Mouse (Mus musculus): ENCODE measurements at regions not wholly inside any gene's neighbourhood (a gene's known extent, or its start where the extent isn't known, plus 50 kb on each side); places are given as distances from the start of the nearest gene placed in this dataset.

DNA sequence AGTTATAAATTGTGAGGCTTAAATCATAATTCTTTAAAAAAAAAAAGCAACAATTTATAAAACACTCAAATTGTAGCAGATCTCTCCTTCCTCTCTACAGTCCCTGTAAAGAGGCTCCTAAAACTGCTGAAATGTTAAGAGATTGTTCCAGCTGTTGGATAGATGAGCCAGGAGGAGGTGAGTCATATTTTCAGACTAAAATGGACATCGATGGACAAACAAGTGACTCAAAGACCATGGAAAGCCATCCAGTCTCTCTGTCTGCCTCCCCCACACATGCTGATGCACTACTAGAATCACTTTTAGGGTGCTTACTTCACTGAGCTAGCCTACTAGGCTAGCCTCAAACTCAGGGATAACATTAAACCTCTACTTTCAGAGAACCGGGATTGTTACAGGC is 561.5 kb downstream of the Tmem114 start:
- no peak for DNase-seq (ENCODE audit: low spot score)

DNA sequence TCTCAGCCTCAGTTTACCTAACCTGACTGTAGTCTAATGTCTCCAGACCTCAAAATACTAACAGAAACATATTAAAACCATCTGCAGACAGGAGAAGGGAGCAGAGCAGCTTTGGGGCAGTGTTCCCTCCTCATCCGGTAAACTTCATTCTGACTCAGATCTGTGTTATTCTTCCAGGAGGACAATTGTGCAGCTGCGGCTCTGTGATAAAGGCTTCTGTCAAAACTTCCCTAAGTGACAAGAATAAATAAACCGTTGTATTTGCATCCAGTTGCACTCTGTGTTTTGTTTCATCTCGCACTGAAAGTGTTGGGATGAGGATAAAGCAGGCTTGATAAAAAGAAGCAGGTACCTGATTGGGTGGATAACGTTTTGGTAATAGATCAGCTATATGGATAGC is 585.8 kb downstream of the Tmem114 start:
- DNase-seq (ENCODE audit: low spot score): no peak

DNA sequence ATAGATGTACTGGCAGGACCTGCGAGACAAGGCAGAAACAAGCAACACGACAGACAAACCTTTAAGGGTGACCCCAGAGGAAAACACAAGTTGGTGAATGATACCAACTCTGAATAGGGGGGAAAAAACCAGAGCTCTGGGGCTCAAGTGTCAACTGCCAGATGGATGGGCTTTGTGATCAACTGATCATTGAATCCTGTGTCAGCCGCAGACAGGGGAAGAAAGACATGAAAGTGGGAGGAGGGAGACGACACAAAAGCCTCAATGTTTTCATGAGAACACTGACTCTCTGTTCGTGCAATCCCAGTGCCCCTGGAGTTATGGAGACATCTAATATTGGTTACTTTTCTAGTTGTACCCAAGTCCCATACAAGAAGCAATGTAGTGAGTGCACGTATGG is 593.8 kb downstream of the Tmem114 start:
- DNase-seq (ENCODE audit: low spot score): peak; percentile 28

DNA sequence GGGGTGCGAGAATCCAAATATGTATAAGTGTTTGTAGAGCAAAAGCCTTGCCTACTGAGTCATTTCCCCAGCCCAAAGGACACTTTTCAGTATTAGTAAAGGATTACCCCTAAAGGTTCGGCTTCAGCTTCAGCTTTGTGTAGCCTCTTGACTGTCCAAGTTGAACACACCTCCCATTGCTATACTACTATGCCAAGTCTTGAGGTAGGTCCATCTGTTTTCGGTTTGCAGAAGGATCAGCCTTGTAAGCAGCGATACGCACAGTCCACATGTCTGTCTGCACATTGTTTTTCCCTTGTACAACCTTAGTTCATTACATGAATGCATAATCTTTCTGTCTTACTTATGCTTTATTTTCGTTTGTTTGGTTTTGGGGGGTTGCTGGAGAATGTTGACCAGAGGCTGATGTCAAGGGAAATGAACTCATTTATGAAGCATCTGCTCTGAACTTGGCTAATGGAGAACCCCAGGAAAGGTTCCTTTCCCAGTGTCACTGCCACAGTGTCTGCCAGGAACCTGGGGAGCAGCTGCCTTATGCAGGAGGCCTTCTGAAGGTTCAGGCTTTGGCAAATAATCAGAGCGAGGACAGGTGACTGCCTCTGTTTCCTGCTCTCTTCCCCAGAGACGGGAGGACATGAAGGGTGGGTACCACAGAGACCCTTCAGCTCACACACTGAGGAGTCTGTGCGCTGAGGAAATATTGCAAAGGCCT is 594.8 kb downstream of the Tmem114 start:
- DNase-seq (ENCODE audit: low spot score): no peak

DNA sequence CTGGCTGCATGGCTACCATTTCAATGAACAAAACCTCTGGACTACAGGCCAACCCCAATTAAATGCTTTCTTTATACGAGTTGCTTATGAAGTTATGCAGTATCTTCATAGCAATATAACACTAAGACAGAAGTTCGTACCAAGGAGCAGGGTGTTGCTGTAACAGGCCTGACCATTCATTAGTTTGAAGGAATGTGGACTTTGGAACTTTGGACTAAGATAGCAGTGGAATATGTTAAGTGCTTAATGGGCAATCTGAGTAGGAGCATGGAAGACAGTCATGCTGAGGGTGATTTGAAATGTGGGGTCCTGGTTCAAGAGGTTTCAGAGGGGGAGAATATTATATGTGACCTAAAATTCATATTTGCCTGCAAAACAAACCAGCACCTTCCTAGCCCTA is 623.8 kb downstream of the Tmem114 start:
- DNase-seq (ENCODE audit: low spot score): no peak

DNA sequence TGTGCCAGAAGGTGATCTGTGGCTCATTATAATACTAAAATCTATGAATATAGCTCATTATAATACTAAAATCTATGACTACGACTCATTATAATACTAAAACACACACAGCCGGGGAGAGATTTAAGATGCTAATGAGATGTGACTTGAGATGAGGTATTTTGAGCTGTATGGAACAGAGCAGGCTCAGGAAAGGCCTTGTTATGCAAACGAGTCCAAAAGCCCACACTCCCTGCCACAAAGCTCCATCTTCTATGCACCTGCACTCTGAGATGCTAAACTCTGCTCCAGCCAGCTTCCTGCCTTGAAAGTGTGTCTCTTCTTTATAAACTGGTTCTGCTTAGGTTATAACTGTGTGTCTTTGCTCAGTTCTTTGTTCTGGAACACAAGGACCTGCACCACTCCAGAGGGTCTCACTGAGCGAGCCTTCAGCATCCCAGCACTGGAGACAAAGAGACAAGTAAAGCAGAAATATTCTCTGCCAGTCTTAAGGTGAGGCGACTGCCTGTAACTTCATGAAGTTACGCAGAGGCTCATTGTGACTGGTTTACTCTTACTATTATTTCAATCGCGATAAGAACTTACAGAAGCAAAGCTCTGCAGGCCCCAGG is 627.7 kb downstream of the Tmem114 start:
- DNase-seq (ENCODE audit: low spot score): no peak

DNA sequence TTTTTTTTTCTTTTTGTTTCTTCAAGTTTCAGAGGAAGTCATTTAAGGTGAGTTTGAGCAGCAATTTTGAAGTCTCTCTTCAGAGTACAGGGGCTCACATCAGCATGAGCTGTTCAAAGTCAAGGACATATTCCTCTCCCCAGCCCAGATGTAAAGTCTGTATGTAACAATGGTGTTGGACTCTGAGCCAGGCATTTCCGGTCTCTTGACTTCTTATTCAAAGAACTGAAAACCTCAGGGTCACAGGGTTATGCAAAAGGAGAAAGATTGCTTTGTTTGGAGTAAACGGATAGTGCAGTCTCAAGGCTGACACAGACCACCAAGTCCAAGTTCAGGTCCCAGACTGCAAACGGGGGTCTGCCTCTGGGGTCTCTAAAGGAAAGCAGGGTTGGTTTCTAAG is 629.4 kb downstream of the Tmem114 start:
- DNase-seq (ENCODE audit: low spot score): peak; percentile 13

DNA sequence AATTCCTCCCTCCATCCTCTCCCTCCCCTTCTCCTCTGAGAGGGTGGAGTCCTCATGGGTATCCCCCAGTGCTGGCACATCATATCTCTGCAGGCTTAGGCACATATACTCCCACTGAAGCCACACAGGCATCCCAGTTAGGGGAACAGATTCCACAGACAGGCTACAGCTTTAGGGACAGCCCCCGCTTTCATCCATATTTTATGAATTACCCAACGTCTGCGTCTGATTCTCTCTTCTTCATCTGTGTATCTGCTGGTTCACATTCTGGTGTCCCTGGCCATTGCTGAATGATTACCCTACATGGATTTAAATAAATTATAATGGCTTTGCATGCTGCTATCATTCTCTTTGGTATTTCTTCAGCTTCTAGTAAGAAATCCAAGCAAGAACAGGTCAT is 632.4 kb downstream of the Tmem114 start:
- no peak for DNase-seq (ENCODE audit: low spot score)

DNA sequence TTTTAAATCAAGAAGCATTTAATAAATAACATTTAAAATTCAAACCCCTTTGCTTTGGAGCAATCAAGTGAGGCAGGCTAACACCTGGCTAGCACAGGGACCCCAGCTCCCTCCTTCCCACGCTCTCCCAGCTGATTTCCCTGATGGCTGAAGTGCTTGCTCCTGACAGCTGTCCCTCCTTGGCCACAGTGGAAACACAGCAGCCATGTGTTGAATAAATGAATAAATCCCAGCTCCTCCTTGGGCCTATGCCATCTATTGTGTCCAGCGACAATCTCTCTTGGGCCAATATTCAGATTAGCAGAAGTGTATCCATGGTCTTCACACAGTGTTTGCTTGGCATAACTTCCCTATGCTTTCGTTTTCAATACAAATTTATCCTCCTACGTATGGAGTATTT is 634.7 kb downstream of the Tmem114 start:
- DNase-seq (ENCODE audit: low spot score): no peak

DNA sequence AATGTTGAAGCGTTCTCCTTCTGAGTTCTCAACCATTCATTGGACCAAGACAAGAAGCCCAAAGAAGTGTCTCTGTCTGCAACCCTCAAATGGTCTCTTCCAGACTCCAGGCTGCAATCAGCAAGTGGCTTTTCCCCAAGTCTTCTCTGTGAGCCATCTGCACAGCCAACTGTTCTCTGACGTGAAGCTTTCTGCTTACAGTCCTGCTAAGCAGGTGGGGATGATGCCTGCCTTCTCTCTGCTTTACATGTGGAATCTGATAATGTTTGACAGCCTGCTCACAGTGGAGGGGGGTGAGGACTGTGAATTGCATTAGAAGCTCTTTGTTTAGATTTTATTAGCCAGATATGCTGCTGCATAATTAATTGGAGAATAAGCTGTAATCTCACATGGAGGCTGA is 636.7 kb downstream of the Tmem114 start:
- DNase-seq (ENCODE audit: low spot score): no peak

DNA sequence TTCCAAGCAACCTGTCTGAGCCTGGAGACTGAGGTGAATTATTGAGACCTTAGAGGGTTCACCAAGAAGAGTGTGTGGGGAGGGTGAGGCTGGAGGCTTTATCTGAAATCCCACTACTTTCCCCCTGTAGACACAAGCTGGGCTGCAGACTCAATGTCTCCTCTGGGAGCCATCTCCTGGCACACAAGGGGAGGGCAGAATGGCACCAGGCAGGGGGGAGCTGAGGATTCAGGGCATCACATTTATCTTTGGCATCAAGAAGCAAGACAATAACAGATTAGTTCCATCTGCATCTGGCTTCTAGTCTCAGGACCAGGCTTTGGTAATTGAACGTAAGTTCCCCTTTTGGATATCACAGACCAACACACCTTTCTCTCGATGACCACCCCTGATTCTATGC is 643.4 kb downstream of the Tmem114 start:
- DNase-seq (ENCODE audit: low spot score): no peak

DNA sequence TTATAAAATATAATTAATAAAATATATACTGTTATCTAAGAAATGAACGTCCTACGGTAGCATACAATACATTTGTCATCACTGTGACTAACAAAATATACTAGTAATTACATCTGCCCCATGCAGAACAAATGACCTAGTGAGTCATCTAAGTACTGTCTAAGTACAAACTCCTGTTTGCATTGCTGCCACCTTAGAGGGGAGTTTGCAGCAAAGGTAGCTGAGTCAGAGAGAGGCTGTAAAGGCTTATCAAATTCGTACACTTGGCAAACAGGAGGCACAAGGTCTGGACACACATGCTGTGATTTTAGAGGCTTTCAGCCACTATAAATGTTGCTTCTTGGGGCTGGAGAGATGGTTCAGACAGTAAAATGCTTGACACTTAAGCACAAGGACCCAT is 649.3 kb downstream of the Tmem114 start:
- DNase-seq (ENCODE audit: low spot score): no peak

DNA sequence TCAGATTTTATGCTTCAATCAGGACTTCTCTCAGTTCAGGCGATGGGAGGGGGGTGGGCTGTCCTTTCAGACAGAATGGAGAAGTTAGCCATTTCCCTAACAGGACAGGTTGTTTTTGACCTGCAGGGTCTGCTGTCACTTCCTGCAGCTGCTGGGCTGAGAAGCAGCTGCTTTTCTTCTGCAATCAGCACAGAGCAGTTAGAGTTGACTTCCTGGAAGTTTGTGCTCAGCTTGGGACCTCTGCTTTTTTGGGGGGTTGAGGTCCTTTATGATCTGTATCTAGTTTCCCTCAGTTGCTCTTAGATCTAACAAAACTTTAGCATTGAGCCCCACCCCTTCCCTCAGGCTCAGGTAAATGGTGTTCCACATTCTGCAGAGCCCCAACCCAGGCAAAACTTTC is 656.5 kb downstream of the Tmem114 start:
- DNase-seq (ENCODE audit: low spot score): no peak

DNA sequence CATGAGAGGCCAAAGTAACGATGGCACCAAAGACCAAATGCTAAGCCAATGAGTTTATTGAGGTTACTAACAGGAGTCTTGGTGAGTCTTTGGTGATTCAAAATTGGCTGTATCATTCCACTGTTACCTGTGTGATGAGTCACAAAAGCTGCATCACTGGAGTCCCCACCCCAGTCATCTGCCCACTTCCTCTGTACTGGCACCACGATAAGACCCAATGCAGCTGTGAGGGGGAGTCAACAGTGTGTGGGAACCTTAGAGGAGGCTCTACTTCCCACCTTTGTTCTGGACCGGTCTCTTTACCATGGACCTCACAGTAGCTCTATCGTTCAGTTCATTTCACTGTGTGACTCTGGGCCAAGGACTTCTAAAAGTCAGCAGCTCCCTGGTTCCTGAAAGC is 657.2 kb downstream of the Tmem114 start:
- no peak for DNase-seq (ENCODE audit: low spot score)

DNA sequence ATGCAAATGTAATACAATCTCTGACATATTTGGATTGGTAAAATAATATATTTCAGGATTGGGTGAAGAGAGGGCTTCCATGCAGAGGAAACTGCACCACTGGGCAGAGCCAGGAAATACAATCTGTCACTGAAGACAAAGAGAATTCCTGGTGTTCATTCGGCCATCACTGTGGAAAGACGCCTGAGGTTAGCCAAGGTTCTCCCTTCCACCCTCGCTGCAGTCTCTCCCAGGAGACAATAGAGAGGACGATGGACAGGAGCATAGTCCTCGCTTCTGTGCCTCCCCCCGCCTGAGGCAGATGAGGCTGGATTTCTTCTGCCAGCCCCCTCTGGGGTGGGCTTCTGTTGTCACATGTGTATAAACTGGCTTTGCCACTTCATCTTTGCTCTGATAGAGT is 660.6 kb downstream of the Tmem114 start:
- DNase-seq (ENCODE audit: low spot score): peak; percentile 47

DNA sequence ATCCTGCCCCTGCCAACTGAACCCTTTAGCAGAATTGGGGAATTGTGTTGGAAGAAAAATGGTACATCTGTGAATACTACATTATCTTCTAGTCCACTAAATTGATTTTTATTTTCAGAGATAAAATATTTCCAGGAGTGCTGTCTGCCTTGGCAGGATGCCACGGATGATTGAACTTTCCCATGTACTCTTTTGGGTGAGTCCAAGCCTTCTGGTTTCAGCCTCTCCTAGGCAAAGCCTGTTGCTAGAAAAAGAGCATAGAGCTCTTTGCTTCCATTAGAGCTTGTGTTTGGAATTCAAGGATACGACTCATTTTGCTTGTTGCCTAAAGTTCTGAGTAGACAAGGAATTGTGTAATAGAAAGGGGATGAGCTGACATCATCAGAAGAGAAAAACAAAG is 696.8 kb downstream of the Tmem114 start:
- no peak for DNase-seq (ENCODE audit: low spot score)

DNA sequence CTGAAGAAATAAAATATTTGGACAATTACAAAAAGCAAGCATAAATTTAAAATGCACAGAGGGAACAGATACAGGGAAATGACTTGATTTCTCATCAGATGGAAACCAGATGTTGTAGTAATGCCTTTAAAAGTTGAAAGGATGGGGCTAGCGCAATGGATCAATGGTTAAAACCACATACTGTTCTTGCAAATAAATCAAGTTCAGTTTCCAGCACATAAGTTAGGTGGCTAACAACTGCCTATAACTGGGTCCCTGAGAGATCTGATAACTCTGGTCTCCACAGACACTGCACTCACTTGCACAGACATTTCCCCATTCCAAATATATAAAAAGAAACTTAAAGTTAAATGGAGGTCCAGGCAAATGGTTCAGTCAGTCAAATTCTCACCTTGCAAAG is 699.7 kb downstream of the Tmem114 start:
- DNase-seq (ENCODE audit: low spot score): peak; percentile 11

DNA sequence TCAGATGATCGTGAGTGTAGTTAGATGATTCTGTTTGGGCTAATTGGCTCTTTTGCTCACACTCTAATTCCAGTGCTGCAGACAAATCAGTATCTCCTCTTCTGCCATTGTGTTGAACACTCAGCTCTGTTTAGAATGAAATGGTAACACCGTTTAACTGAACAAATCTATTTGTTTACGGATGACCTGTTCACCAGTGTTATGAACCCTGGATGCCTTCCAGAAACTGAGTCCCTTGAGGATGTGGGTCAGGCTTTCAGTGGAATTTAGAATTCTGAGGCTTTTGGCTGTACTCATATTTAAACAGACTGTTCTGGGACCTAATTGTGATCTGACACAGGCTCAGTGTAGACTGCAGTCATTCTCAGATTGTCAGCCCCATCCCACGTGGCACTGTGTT is 723.5 kb downstream of the Tmem114 start:
- no peak for DNase-seq (ENCODE audit: low spot score)

DNA sequence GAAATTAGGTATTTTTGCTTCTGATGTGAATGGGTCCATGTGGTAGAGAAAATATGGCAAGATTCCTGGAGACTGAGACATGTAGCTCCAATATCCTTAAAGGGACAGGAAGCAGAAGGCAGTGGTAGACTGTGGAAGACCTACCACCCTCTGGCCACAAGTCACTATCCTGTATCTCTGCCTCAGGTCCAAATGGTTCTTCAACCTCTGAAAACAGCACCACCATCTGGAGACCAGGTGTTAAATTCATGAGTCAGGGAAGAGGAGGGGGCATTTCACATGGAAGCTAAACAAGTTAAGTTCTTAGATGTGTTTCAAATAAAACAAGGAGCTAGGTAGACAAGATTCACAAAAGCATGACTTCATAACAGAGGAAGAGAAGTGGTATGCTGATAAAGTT is 739.5 kb downstream of the Tmem114 start:
- DNase-seq (ENCODE audit: low spot score): peak; percentile 11

DNA sequence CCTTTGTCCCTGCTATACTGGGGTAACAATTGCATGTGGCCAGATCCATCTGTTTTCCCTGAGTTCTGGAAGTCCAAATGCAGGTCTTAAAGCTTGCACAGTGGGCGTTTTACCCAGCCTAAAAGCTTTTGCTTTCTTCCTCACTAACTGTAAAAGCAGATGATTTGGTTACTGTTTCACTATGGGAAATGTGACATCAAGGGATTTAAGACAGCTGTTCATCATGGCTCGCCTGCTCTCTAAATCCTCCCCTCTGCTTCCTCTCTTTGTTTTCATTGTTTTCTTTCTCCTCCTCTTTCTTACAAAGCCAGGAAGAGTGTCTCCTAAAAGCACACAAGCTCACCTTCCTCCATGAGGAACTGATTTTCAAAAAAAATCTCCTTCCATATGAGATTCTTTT is 758.8 kb downstream of the Tmem114 start:
- DNase-seq (ENCODE audit: low spot score): no peak

DNA sequence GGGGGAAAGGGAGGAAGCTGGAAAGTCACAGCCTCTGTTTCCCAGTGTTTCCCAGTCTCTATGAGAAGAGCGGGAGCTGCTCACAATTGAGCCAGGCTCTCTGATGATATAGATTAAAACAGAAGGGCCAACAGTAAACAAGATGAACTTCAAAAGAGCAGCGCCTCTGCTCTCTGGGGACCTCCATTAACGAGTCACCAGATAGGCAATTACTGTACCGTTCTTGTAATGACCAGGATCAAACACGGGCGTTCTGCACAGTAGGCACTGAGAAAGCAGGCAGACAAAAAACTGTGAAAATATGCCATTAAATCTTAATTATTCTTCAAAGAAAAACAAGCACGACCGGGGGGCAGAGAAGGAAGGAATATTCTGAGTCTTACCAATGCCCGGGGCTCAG is 766.8 kb downstream of the Tmem114 start:
- no peak for DNase-seq (ENCODE audit: low spot score)

DNA sequence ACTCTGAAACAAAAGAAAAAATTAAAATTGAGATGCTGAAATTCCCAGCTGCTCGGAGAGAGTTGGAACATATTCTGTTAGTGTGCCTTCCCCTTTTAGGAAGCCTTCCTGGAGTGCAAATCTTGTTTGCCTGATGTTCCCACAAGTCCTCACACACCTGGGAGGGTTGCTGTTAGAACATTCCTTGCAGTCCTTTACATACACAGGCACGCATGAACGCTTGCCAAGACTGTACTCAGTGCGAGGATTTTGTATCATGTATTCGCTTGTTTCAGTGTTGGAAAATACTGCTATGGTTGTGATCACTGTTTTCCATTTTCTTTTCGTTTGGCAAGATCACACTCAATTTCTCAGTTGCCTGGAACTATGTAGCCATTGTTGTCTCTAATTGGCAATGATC is 770.5 kb downstream of the Tmem114 start:
- DNase-seq (ENCODE audit: low spot score): no peak

DNA sequence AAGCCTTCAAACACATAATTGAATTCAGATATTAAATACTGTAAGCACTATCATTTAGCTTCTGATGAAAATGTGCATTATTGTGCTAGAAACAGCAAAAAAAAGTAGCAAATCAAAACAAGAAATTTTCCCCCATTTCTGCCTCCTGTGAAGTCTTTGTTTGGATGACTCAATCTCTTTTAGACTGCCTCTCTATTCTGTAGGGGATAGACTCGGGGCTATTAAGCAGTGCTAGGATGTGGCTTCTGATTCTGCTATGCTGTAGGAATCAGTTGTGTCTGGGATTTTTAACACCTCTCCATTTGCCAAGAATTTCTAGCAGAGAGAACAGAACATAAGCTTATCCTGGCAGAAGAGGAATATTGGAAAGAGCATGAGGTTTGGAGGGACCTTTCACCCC is 775.2 kb downstream of the Tmem114 start:
- no peak for DNase-seq (ENCODE audit: low spot score)

DNA sequence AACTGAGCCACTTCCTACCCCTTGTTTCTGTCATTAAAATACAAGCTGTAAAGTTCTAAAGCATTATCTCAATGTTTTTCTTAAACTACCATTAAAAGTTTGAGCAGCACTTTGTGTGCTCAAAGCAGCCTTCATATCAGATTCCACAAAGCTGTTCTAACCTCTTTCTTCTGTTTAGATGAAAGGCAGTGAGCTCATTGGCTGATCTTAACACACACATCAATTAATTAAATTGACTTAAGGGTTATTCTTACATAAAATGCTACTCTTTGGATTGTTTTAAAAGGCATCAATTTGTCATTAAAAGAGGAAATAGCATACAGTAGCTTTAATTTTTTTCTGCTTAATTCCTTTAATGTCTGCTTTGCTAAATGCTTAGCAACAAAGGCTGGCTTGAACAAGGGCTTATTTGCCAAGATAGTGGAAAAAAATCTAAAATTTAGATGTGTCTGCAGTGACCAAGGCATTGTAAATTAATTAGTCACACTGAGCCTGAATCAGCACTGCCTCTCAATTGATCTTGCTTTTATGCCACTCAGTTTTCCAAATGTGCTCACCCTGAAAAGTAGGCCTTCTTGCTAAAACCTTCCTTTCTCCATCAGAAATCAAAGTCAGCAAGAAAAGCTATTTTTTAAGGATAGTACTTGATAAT is 777.5 kb downstream of the Tmem114 start:
- peak; percentile 26 for DNase-seq (ENCODE audit: low spot score)

All from embryo, embryonic 10 days (tissue).